Mouse (Mus musculus) bone marrow, adult 2 months (tissue): Measurements from ENCODE around the gene Acaca. TPM values are rescaled to one million over a fixed set of nuclear protein-coding genes. Genes with fewer than 3 reads are reported as not detected.
A peak's percentile ranks its signal among the peaks of the same experiment; 100 is the strongest.

ENCODE experiments used
- H3K27ac ChIP-seq: fragments of 200-500 bp; 2 replicates; pipeline ENCODE4 v1.5.1; 2012; ENCODE audit warnings: low read depth, mild to moderate bottlenecking, control low read depth, inconsistent platforms, low read length; ENCODE audit not compliant: control insufficient read depth, poor library complexity, insufficient read depth
- H3K4me1 ChIP-seq: fragments of 200-500 bp; 2 replicates; pipeline ENCODE4 v1.6.1; 2011; ENCODE audit warnings: low read length; ENCODE audit not compliant: control insufficient read depth, insufficient read depth
- H3K4me3 ChIP-seq: fragments of 200-500 bp; replicated peaks from 2 replicates; pipeline ENCODE3; 2011; ENCODE audit warnings: mild to moderate bottlenecking, low read depth, low read length, control low read depth; ENCODE audit not compliant: control insufficient read depth
- CTCF ChIP-seq: fragments of 200-500 bp; IDR thresholded peaks from 2 replicates; pipeline ENCODE4 v1.5.1; 2011; ENCODE audit warnings: low read length, control low read depth; ENCODE audit not compliant: control insufficient read depth, insufficient read depth
- POLR2A ChIP-seq: fragments of 200-500 bp; IDR thresholded peaks from 2 replicates; pipeline ENCODE4 v1.6.1; 2011; ENCODE audit warnings: low read depth, mild to moderate bottlenecking, control low read depth, low read length, borderline replicate concordance; ENCODE audit not compliant: control insufficient read depth
- WGBS: fragments of 180-500 bp; shearing (Covaris S2); methylation state at CpG from one replicate; pipeline ENCODE4 v1.1.7; 2018; 5-methylcytosine and 5-hydroxymethylcytosine counted together
- polyA plus RNA-seq: library from polyadenylated mRNA; stranded (reverse); fragments of >200 nt; gene quantifications from 2 replicates; pipeline ENCODE4 v1.2.4, GENCODE M21; 2011; ENCODE audit warnings: low replicate concordance; ENCODE audit not compliant: missing spikeins, insufficient read depth, insufficient read length

The Acaca gene
- polyA plus RNA-seq, 1 experiment, result 5.5 TPM

- WGBS, result 61% methylated on average over 7 of the region's 7 CpGs
- Histone ChIP-seq H3K27ac (no peak overlapping the region), H3K4me1 (no peaks in the 10 kb centered on the region), H3K4me3 (no peak overlapping the region)
- TF ChIP-seq POLR2A (no peak), CTCF (no peak)
Observed at GRCm38 (mm10) chr11:84411642-84412018, 282.2 kb downstream of the Acaca start.

DNA sequence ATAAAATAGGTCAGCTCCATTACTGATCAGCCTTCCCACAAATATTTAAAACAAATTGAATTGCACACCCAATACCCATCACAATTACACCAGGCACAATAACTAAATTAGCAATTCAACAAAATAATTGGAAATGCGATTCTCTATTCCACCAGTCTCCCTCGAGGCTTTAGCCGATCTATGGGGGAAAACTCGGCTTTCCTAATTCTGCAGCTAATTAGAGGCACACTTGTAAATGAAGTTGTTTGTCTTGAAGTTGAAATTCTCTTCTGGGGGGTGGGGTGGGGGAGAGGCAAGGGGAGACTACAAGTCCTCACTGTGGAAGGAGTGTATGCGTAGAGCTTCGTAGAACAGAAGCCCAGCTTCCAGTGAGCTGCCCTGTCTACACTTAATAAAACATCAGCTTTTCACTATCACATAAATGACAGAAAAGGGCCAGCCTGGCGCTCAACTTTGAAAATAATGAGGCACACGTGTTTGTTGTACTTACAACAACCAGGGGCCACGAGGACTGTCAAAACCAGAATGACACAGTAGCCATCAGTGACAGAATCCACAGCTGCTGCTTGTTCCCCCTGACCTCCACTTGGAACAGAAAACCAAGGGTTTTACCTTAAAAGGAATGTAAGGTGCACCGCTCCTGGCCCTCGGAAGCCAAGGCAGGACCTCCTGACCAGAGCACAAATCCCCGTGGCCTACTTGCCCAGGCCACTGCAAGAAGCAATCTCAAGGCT is 282.9 kb downstream of the Acaca start:
- Histone ChIP-seq H3K27ac (no peak overlapping the region), H3K4me3 (no peak overlapping the region), H3K4me1 (no peaks in the 10 kb centered on the region)
- 88% methylated on average over 12 of the region's 12 CpGs for WGBS
- TF ChIP-seq CTCF (no peak), POLR2A (no peak)

- Histone ChIP-seq H3K4me3 (no peak overlapping the region), H3K27ac (no peak overlapping the region), H3K4me1 (no peaks in the 10 kb centered on the region)
- TF ChIP-seq CTCF (no peak), POLR2A (no peak)
- 66% methylated on average over 6 of the region's 6 CpGs for WGBS
Observed at GRCm38 (mm10) chr11:84413111-84413510, 283.6 kb downstream of the Acaca start.

- Histone ChIP-seq H3K4me1 (no peaks in the 10 kb centered on the region), H3K4me3 (no peak overlapping the region), H3K27ac (no peak overlapping the region)
- 85% methylated on average over 6 of the region's 6 CpGs for WGBS
- TF ChIP-seq POLR2A, result no peak
Observed at GRCm38 (mm10) chr11:84420779-84421178, 291.3 kb downstream of the Acaca start.

DNA sequence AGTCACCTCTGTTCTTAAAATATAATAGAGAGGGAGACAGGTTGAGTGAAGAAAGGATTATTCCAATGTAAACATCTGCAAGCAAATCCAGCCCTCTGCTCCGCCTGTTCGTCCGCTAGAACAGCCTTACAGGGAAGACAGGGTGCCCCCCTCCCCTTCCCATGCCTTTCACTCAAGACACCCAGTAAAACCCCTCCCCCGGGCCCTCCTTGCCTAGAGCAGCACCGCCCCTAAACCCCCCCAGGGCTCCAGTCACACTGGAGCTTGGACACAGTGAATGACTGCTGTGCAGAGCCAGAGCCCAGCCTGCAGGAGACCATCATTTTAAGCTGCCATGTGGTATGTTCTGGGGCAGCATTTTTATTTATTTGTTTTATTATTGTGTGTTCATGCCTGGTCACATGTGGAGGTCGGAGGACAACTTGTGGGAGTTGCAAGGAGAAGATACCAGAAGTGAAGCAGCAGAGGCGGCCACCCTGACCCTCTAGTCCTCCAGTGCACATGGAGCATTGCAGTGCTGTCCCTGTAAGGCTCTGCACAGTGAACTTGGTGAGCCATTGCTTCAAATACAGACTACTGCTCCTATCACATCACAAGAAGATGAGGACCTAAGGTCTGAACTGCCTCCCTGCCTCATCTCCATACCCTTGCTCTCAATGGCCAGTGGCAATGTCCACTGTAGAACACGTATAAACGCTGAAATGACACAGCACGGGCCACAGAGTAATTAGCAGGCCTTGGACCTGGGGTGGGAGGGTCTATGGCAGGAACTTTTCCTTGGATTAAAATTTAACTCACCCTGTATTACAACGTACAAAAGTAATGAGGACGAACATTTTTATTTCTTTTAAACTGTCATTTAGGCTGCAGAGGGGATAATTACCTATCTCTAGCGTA is 296.5 kb downstream of the Acaca start:
- TF ChIP-seq POLR2A, result no peak
- TF ChIP-seq CTCF, result no peak
- H3K4me1 ChIP-seq, result no peaks in the 10 kb centered on the region
- H3K27ac ChIP-seq, result no peak overlapping the region
- WGBS, result 87% methylated on average over 13 of the region's 13 CpGs
- H3K4me3 ChIP-seq, result no peak overlapping the region

GRCm38 (mm10) chr11:84426633-84426998 is 297.1 kb downstream of the Acaca start:
- no peak for TF ChIP-seq POLR2A
- TF ChIP-seq CTCF, result no peak
- WGBS, result 88% methylated on average over 5 of the region's 5 CpGs
- H3K27ac ChIP-seq, result no peak overlapping the region
- H3K4me1 ChIP-seq, result no peaks in the 10 kb centered on the region
- H3K4me3 ChIP-seq, result no peak overlapping the region

- H3K27ac ChIP-seq, result no peak overlapping the region
- H3K4me1 ChIP-seq, result no peaks in the 10 kb centered on the region
- H3K4me3 ChIP-seq, result no peak overlapping the region
- TF ChIP-seq CTCF, result peak; percentile 46
- TF ChIP-seq POLR2A, result no peak
- 90% methylated on average over 1 of the region's 1 CpGs for WGBS
Observed at GRCm38 (mm10) chr11:84429581-84429980, 300.1 kb downstream of the Acaca start.

- 86% methylated on average over 4 of the region's 4 CpGs for WGBS
- no peak for TF ChIP-seq POLR2A
- no peak for TF ChIP-seq CTCF
- Histone ChIP-seq H3K27ac (no peak overlapping the region), H3K4me1 (no peaks in the 10 kb centered on the region), H3K4me3 (no peak overlapping the region)
Observed at GRCm38 (mm10) chr11:84430336-84430735, 300.9 kb downstream of the Acaca start.
